Mouse (Mus musculus): Measurements from ENCODE around the gene Astn2.

DNA sequence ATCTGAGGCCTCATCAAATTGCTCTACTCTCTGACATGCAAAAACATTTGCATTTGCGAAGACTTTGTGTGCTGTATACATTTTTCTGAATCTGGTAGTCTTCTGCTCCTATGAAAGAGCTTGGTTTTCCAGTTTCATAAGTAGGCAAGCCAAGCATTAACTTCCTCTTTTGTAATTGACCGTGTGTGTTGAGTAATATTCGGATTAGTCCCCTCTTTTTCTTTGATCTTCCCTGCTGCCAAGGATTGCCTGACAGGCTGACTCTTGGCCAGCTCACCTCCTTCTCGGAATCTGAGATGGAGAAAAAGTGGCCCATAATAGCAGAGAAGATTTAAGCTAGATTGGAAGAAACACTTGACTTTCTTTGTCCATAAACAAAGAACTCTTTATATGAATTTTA lies 838.9 kb downstream of the Astn2 start:
- TF ChIP-seq CTCF (IDR thresholded peaks at IDR 0.05; ENCODE audit: borderline replicate concordance, control insufficient read depth, extremely low read depth, insufficient read depth, low read length, poor library complexity) (no peak), POLR2A (IDR thresholded peaks at IDR 0.05; ENCODE audit: control insufficient read depth, extremely low read depth, insufficient read depth, low read length, poor library complexity) (no peak)
